Mouse (Mus musculus) liver, embryonic 15.5 days (tissue): Measurements from ENCODE around the gene Pmm1. TPM values are rescaled to one million over a fixed set of nuclear protein-coding genes. Genes with fewer than 3 reads are reported as not detected.
"Not testable (repeated sequence)": the region's sequence is repeated elsewhere in the genome, so short reads cannot be mapped to it uniquely, and the experiment has no call there.

ENCODE experiments used
- ATAC-seq: fragments of 200-750 bp; cut with Nextera tagmentation; 2 replicates; pipeline ENCODE4 v1.8.0; 2017; ENCODE audit warnings: moderate number of reproducible peaks, mild to moderate bottlenecking, moderate library complexity; ENCODE audit not compliant: insufficient read depth
- H3K27ac ChIP-seq: fragments of 300-500 bp; sonication (generic); replicated peaks from 2 replicates; pipeline ENCODE4 v1.5.1; 2015; ENCODE audit warnings: mild to moderate bottlenecking, inconsistent platforms
- H3K27me3 ChIP-seq: fragments of 300-500 bp; sonication (generic); 2 replicates; pipeline ENCODE4 v1.6.1; 2015; ENCODE audit warnings: mild to moderate bottlenecking, inconsistent platforms
- H3K36me3 ChIP-seq: fragments of 300-500 bp; sonication (generic); replicated peaks from 2 replicates; pipeline ENCODE4 v1.6.1; 2015; ENCODE audit warnings: moderate library complexity, mild to moderate bottlenecking, inconsistent platforms
- H3K4me1 ChIP-seq: fragments of 300-500 bp; sonication (generic); replicated peaks from 2 replicates; pipeline ENCODE4 v1.6.1; 2015; ENCODE audit warnings: inconsistent platforms
- H3K4me2 ChIP-seq: fragments of 300-500 bp; sonication (generic); 2 replicates; pipeline ENCODE4 v1.6.1; 2015; ENCODE audit warnings: moderate library complexity, mild to moderate bottlenecking, inconsistent platforms
- H3K4me3 ChIP-seq: fragments of 300-500 bp; sonication (generic); replicated peaks from 2 replicates; pipeline ENCODE4 v1.5.1; 2015; ENCODE audit warnings: mild to moderate bottlenecking, inconsistent platforms
- H3K9ac ChIP-seq: fragments of 300-500 bp; sonication (generic); 2 replicates; pipeline ENCODE4 v1.6.1; 2015; ENCODE audit warnings: moderate library complexity, mild to moderate bottlenecking, inconsistent platforms
- H3K9me3 ChIP-seq: fragments of 300-500 bp; sonication (generic); replicated peaks from 2 replicates; pipeline ENCODE4 v1.6.1; 2016; ENCODE audit warnings: inconsistent platforms
- WGBS: fragments of 180-500 bp; shearing (Covaris S2); methylation state at CpG from one replicate; pipeline ENCODE4 v1.1.7; 2015; ENCODE audit warnings: mixed read lengths; ENCODE audit not compliant: insufficient replicate concordance; 5-methylcytosine and 5-hydroxymethylcytosine counted together
- polyA plus RNA-seq: library from polyadenylated mRNA; unstranded; fragments of >200 nt; fragmentation: Nextera tagmentation; extraction: Ambion mirVana; gene quantifications from 2 replicates; pipeline ENCODE4 v1.2.1, GENCODE M21; 2015

Pmm1 gene
- polyA plus RNA-seq, 1 experiment from 2014 or later: 17.8 TPM

GRCm38 (mm10) chr15:81914668-81915067, 46.1 kb downstream of the Pmm1 start:
- Histone ChIP-seq H3K27me3 (no peaks in the 10 kb centered on the region), H3K4me3 (no peak overlapping the region), H3K27ac (0 out of 2 replicates have a peak overlapping the region, but pooled peaks have one; percentile 29), H3K9ac (no peak overlapping the region), H3K9me3 (no peaks in the 10 kb centered on the region), H3K4me2 (no peak overlapping the region; the same call in 1 of the 2 replicates), H3K4me1 (peaks cover 26% of the 10 kb centered on the region), H3K36me3 (peaks cover 90% of the 10 kb centered on the region)
- WGBS: 42% methylated on average over 5 of the region's 5 CpGs
- ATAC-seq: peak; percentile 29; the same call in 1 of the 2 replicates

- no peaks in the 10 kb centered on the region for H3K9me3 ChIP-seq
- no peak overlapping the region for H3K9ac ChIP-seq
- H3K4me1 ChIP-seq: peaks cover 26% of the 10 kb centered on the region
- WGBS: 71% methylated on average over 2 of the region's 2 CpGs
- H3K27me3 ChIP-seq: no peaks in the 10 kb centered on the region
- H3K4me3 ChIP-seq: no peak overlapping the region
- H3K27ac ChIP-seq: no peak overlapping the region
- ATAC-seq: no peak
- H3K36me3 ChIP-seq: peaks cover 98% of the 10 kb centered on the region
- H3K4me2 ChIP-seq: no peak overlapping the region
These were observed 48.2 kb downstream of the Pmm1 start for GRCm38 (mm10) chr15:81912498-81912897.

GRCm38 (mm10) chr15:81908767-81909166, 52.0 kb downstream of the Pmm1 start:
- not testable (repeated sequence) for H3K4me3 ChIP-seq, H3K27me3 ChIP-seq, H3K9ac ChIP-seq, H3K4me2 ChIP-seq, H3K27ac ChIP-seq, H3K4me1 ChIP-seq, H3K9me3 ChIP-seq, ATAC-seq
- peaks cover 99% of the 10 kb centered on the region for H3K36me3 ChIP-seq
- 71% methylated on average over 4 of the region's 4 CpGs for WGBS

GRCm38 (mm10) chr15:81907953-81908352, 52.8 kb downstream of the Pmm1 start:
- Histone ChIP-seq H3K36me3 (peaks cover 99% of the 10 kb centered on the region), H3K9ac (no peak overlapping the region), H3K4me2 (no peak overlapping the region), H3K4me3 (no peak overlapping the region), H3K27me3 (no peaks in the 10 kb centered on the region), H3K9me3 (no peaks in the 10 kb centered on the region), H3K27ac (no peak overlapping the region), H3K4me1 (0 out of 2 replicates have a peak, but pooled peaks cover 3% of the 10 kb centered on the region)
- ATAC-seq: no peak
- 84% methylated on average over 8 of the region's 8 CpGs for whole genome bisulfite sequencing

GRCm38 (mm10) chr15:81904939-81905338, 55.8 kb downstream of the Pmm1 start:
- no peak overlapping the region for H3K4me2 ChIP-seq
- no peaks in the 10 kb centered on the region for H3K9me3 ChIP-seq
- peaks cover 97% of the 10 kb centered on the region for H3K36me3 ChIP-seq
- no peaks in the 10 kb centered on the region for H3K27me3 ChIP-seq
- WGBS: 25% methylated on average over 2 of the region's 2 CpGs
- H3K4me3 ChIP-seq: no peak overlapping the region
- H3K27ac ChIP-seq: no peak overlapping the region
- no peak overlapping the region for H3K9ac ChIP-seq
- no peak for ATAC-seq
- no peaks in the 10 kb centered on the region for H3K4me1 ChIP-seq

Other genes starting within 250 kb of the Pmm1 start
- 5.0 and 5.1 TPM in 2 replicates for gene Zc3h7b, start 215.9 kb downstream of the Pmm1 start, polyA plus RNA-seq
- 71.7 and 79.3 TPM in 2 replicates for gene Rangap1, start 215.4 kb downstream of the Pmm1 start, polyA plus RNA-seq
- gene Tef, start 158.5 kb downstream of the Pmm1 start, polyA plus RNA-seq: 6.2 and 8.1 TPM in 2 replicates
- gene Tob2, start 102.1 kb downstream of the Pmm1 start, polyA plus RNA-seq: 11.1 and 12.2 TPM in 2 replicates
- gene Phf5a, start 89.0 kb downstream of the Pmm1 start, polyA plus RNA-seq: 91.3 and 103 TPM in 2 replicates
- gene Aco2, start 88.6 kb downstream of the Pmm1 start, polyA plus RNA-seq: 98.9 and 107 TPM in 2 replicates
- gene Polr3h, start 34.7 kb downstream of the Pmm1 start, polyA plus RNA-seq: 56.9 and 68.4 TPM in 2 replicates
- gene Csdc2, start 24.2 kb downstream of the Pmm1 start, polyA plus RNA-seq: 0.91 and 0.96 TPM in 2 replicates
- gene 1700029P11Rik, start 19.6 kb upstream of the Pmm1 start, polyA plus RNA-seq: not detected in 2 replicates
- gene Xrcc6, start 26.9 kb upstream of the Pmm1 start, polyA plus RNA-seq: 50.2 and 51.8 TPM in 2 replicates
- 10.3 and 11.8 TPM in 2 replicates for gene Desi1, start 72.9 kb upstream of the Pmm1 start, polyA plus RNA-seq
- gene Snu13, start 86.7 kb upstream of the Pmm1 start, polyA plus RNA-seq: 146 and 148 TPM in 2 replicates
- not detected in 2 replicates for gene 4930407I10Rik, start 98.2 kb upstream of the Pmm1 start, polyA plus RNA-seq
- gene Mei1, start 109.1 kb upstream of the Pmm1 start, polyA plus RNA-seq: not detected in 2 replicates
- gene Ccdc134, start 167.0 kb upstream of the Pmm1 start, polyA plus RNA-seq: 7.0 and 7.7 TPM in 2 replicates
- 53.6 and 61.3 TPM in 2 replicates for gene Srebf2, start 186.3 kb upstream of the Pmm1 start, polyA plus RNA-seq